Mouse (Mus musculus) heart, embryonic 10.5 days (tissue): ENCODE data around the gene Aaas. TPM values are rescaled to one million over a fixed set of nuclear protein-coding genes. Genes with fewer than 3 reads are reported as not detected.

Source experiments
- DNase-seq: peaks from one replicate; pipeline ENCODE4 v3.0.0-alpha.2; 2017; ENCODE audit warnings: low spot score
- H3K27ac ChIP-seq: fragments of 300-500 bp; sonication (generic); 2 replicates; pipeline ENCODE4 v1.5.1; 2016; ENCODE audit warnings: mild to moderate bottlenecking
- H3K27me3 ChIP-seq: fragments of 300-500 bp; sonication (generic); 2 replicates; pipeline ENCODE4 v1.6.1; 2016; ENCODE audit warnings: mild to moderate bottlenecking; ENCODE audit not compliant: poor library complexity, insufficient read depth, severe bottlenecking
- H3K36me3 ChIP-seq: fragments of 300-500 bp; sonication (generic); 2 replicates; pipeline ENCODE4 v1.6.1; 2016; ENCODE audit warnings: mild to moderate bottlenecking, moderate library complexity
- H3K4me1 ChIP-seq: fragments of 300-500 bp; sonication (generic); 2 replicates; pipeline ENCODE4 v1.6.1; 2016; ENCODE audit warnings: mild to moderate bottlenecking
- H3K4me3 ChIP-seq: fragments of 300-500 bp; sonication (generic); 2 replicates; pipeline ENCODE4 v1.5.1; 2016; ENCODE audit warnings: mild to moderate bottlenecking, moderate library complexity
- H3K9me3 ChIP-seq: fragments of 300-500 bp; sonication (generic); 2 replicates; pipeline ENCODE4 v1.6.1; 2016; ENCODE audit warnings: mild to moderate bottlenecking, moderate library complexity
- WGBS: fragments of 180-500 bp; shearing (Covaris S2); methylation state at CpG from one replicate; pipeline ENCODE4 v1.1.7; 2016; 5-methylcytosine and 5-hydroxymethylcytosine counted together
- polyA plus RNA-seq: library from polyadenylated mRNA; unstranded; fragments of >200 nt; fragmentation: Nextera tagmentation; extraction: Ambion mirVana; gene quantifications from 2 replicates; pipeline ENCODE4 v1.2.1, GENCODE M21; 2016

Gene Aaas
- 87.7 and 96.4 TPM in 2 replicates for polyA plus RNA-seq

GRCm38 (mm10) chr15:102350138-102350941 lies at the start of gene Aaas:
Gene Aaas (minus strand): TSS chr15:102350771.
- no peaks in the 10 kb centered on the region for H3K27me3 ChIP-seq
- H3K27ac ChIP-seq, result peak within 1 kb of the TSS; percentile 91
- no peaks in the 10 kb centered on the region for H3K9me3 ChIP-seq
- WGBS, result under 1% methylated on average over 56 of the region's 56 CpGs
- peaks cover 28% of the 10 kb centered on the region for H3K36me3 ChIP-seq
- peak within 1 kb of the TSS; percentile 92 for H3K4me3 ChIP-seq
- peaks cover 17% of the 10 kb centered on the region for H3K4me1 ChIP-seq
- DNase-seq, result peak; percentile 97

GRCm38 (mm10) chr15:102399229-102400221 lies 49.0 kb upstream of the Aaas start:
- WGBS, result 2% methylated on average over 34 of the region's 34 CpGs
- H3K9me3 ChIP-seq, result no peaks in the 10 kb centered on the region
- peak overlapping the region; percentile 67 for H3K4me3 ChIP-seq

GRCm38 (mm10) chr15:102398629-102399028 lies 48.1 kb upstream of the Aaas start:
- Histone ChIP-seq H3K4me1 (peaks cover 42% of the 10 kb centered on the region), H3K27me3 (no peaks in the 10 kb centered on the region), H3K36me3 (no peaks in the 10 kb centered on the region), H3K4me3 (peak overlapping the region; percentile 67), H3K9me3 (no peaks in the 10 kb centered on the region), H3K27ac (peak overlapping the region; percentile 92; the same call in 1 of the 2 replicates)
- WGBS, result 12% methylated on average over 5 of the region's 5 CpGs
- DNase-seq, result no peak

More at GRCm38 (mm10) chr15:102399229-102400221, 49.0 kb upstream of the Aaas start:
- peak; percentile 96 for DNase-seq
- no peaks in the 10 kb centered on the region for H3K27me3 ChIP-seq
- H3K36me3 ChIP-seq, result no peaks in the 10 kb centered on the region
- H3K4me1 ChIP-seq, result peaks cover 36% of the 10 kb centered on the region
- peak overlapping the region; percentile 92 for H3K27ac ChIP-seq

GRCm38 (mm10) chr15:102395061-102395460 lies 44.5 kb upstream of the Aaas start:
- no peak overlapping the region for H3K4me3 ChIP-seq

GRCm38 (mm10) chr15:102393584-102394014 lies 43.0 kb upstream of the Aaas start:
- H3K4me3 ChIP-seq, result no peak overlapping the region
- no peaks in the 10 kb centered on the region for H3K27me3 ChIP-seq
- peaks cover 37% of the 10 kb centered on the region for H3K4me1 ChIP-seq
- DNase-seq, result no peak
- H3K9me3 ChIP-seq, result no peaks in the 10 kb centered on the region
- peak overlapping the region; percentile 53; the same call in 1 of the 2 replicates for H3K27ac ChIP-seq
- no peaks in the 10 kb centered on the region for H3K36me3 ChIP-seq

More at GRCm38 (mm10) chr15:102395061-102395460, 44.5 kb upstream of the Aaas start:
- DNase-seq, result peak; percentile 89
- no peaks in the 10 kb centered on the region for H3K9me3 ChIP-seq
- H3K27me3 ChIP-seq, result no peaks in the 10 kb centered on the region
- 7% methylated on average over 3 of the region's 3 CpGs for WGBS
- H3K36me3 ChIP-seq, result no peaks in the 10 kb centered on the region
- H3K4me1 ChIP-seq, result peaks cover 45% of the 10 kb centered on the region
- peak overlapping the region; percentile 69 for H3K27ac ChIP-seq

GRCm38 (mm10) chr15:102392520-102392919 lies 41.9 kb upstream of the Aaas start:
- no peaks in the 10 kb centered on the region for H3K27me3 ChIP-seq
- DNase-seq, result no peak
- no peaks in the 10 kb centered on the region for H3K36me3 ChIP-seq
- 20% methylated on average over 2 of the region's 2 CpGs for WGBS
- peaks cover 35% of the 10 kb centered on the region for H3K4me1 ChIP-seq
- H3K4me3 ChIP-seq, result no peak overlapping the region
- no peaks in the 10 kb centered on the region for H3K9me3 ChIP-seq
- no peak overlapping the region for H3K27ac ChIP-seq

- Histone ChIP-seq H3K4me3 (no peak overlapping the region), H3K9me3 (no peaks in the 10 kb centered on the region), H3K27ac (no peak overlapping the region), H3K27me3 (no peaks in the 10 kb centered on the region), H3K4me1 (peaks cover 15% of the 10 kb centered on the region), H3K36me3 (no peaks in the 10 kb centered on the region)
- DNase-seq, result no peak
- WGBS, result 79% methylated on average over 3 of the region's 3 CpGs
Measured at GRCm38 (mm10) chr15:102388942-102389341, 38.4 kb upstream of the Aaas start.

- no peaks in the 10 kb centered on the region for H3K27me3 ChIP-seq
- no peaks in the 10 kb centered on the region for H3K36me3 ChIP-seq
- no peaks in the 10 kb centered on the region for H3K9me3 ChIP-seq
- 43% methylated on average over 9 of the region's 9 CpGs for WGBS
- no peak overlapping the region for H3K27ac ChIP-seq
- H3K4me3 ChIP-seq, result no peak overlapping the region
- no peaks in the 10 kb centered on the region for H3K4me1 ChIP-seq
- DNase-seq, result no peak
Measured at GRCm38 (mm10) chr15:102386640-102387039, 36.1 kb upstream of the Aaas start.

GRCm38 (mm10) chr15:102383671-102384070 lies 33.1 kb upstream of the Aaas start:
- H3K36me3 ChIP-seq, result no peaks in the 10 kb centered on the region
- no peaks in the 10 kb centered on the region for H3K9me3 ChIP-seq
- no peak for DNase-seq
- H3K4me1 ChIP-seq, result no peaks in the 10 kb centered on the region
- 84% methylated on average over 6 of the region's 6 CpGs for WGBS
- H3K4me3 ChIP-seq, result no peak overlapping the region
- H3K27ac ChIP-seq, result no peak overlapping the region
- no peaks in the 10 kb centered on the region for H3K27me3 ChIP-seq

GRCm38 (mm10) chr15:102381575-102381974 lies 31.0 kb upstream of the Aaas start:
- no peak overlapping the region for H3K4me3 ChIP-seq
- H3K4me1 ChIP-seq, result peaks cover 16% of the 10 kb centered on the region
- no peaks in the 10 kb centered on the region for H3K36me3 ChIP-seq
- H3K9me3 ChIP-seq, result no peaks in the 10 kb centered on the region
- 2% methylated on average over 7 of the region's 7 CpGs for WGBS
- peak; percentile 90 for DNase-seq
- H3K27me3 ChIP-seq, result no peaks in the 10 kb centered on the region
- no peak overlapping the region for H3K27ac ChIP-seq

GRCm38 (mm10) chr15:102377810-102378262 lies 27.3 kb upstream of the Aaas start:
- peak overlapping the region; percentile 86 for H3K27ac ChIP-seq
- no peak for DNase-seq
- no peaks in the 10 kb centered on the region for H3K9me3 ChIP-seq
- H3K4me1 ChIP-seq, result peaks cover 22% of the 10 kb centered on the region
- H3K36me3 ChIP-seq, result no peaks in the 10 kb centered on the region
- H3K4me3 ChIP-seq, result peak overlapping the region; percentile 83; the same call in 1 of the 2 replicates
- no peaks in the 10 kb centered on the region for H3K27me3 ChIP-seq
- 5% methylated on average over 10 of the region's 10 CpGs for WGBS

GRCm38 (mm10) chr15:102377163-102377543 lies 26.6 kb upstream of the Aaas start:
- DNase-seq, result peak; percentile 94
- Histone ChIP-seq H3K36me3 (no peaks in the 10 kb centered on the region), H3K27ac (peak overlapping the region; percentile 86), H3K27me3 (peaks cover 3% of the 10 kb centered on the region; the same call in 1 of the 2 replicates), H3K4me3 (peak overlapping the region; percentile 83), H3K4me1 (peaks cover 22% of the 10 kb centered on the region), H3K9me3 (no peaks in the 10 kb centered on the region)
- WGBS, result 0% methylated on average over 7 of the region's 7 CpGs
